Mouse (Mus musculus) right cerebral cortex, postnatal 10 days (tissue): ENCODE measurements around the gene Cyp4f39.

ENCODE experiments used
- DNase-seq, 2 experiments: peaks; one replicate each; pipeline ENCODE4 v3.0.0; 2021; ENCODE audit warnings: low spot score in 2 of 2

Gene Cyp4f39

DNA sequence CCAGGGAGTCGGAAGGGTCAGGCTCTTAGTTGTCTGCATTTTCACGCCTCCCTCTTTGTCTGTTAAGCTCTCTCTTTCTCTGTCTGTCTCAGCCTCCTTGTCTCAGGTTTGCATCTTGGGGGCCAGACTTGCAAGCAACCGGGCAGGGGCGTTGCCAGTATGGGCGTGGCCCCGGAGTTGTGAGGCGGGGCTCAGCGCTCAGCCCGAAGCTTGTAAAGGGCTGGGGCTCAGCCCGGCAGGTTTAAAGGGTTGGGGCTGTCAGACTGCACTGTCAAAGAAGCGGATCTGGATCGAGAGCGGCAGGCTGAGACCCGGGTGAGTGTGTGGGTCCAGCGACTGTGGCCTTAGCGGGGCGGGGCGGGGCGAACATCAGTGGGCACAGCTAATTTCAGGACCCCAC, at the start of gene Cyp4f39:
TSS of gene Cyp4f39 (plus strand) at position 242 of the 400 bp plus-strand sequence.
- no peak for DNase-seq

DNA sequence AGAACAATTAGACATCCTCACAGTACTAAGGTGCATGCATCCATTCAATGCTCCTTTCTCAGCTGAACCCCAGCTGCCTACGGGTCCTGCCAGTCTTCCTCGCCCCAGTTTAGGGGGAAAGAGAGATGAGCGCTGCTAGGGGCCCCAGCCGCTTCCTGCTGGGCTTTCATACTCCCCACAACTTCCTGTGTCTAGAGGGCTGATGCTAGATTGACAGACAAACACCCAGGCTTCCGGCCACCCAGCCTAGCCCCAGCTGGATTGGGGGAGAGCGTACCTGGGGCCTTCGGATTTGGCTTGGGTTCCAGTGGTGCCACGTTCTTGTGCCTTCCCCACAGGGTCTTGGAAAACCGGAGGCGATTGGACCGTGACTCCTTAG, 49.8 kb upstream of the Cyp4f39 start:
- DNase-seq, result no peak

DNA sequence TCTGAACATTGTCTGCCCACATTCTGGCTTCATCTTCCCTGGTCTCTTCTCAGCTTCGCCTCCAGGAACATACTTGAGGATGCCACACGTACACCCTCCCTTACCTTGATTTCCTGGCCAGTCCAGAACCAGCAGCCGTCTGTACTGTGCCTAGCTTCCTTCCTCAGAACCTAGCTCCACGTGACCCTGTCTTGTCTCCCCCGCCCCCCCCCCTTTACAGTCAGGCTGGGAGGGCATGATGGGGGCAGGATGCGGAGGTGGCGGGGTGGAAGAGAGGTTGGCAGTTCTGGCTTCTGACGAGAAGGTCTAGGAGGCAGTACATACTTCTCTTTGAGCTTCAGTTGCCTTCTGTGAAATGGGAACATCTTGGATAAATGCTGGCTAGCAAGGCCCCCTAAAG, 49.1 kb upstream of the Cyp4f39 start, which contains the start of gene Rasal3:
TSS of gene Rasal3 (minus strand) at position 167 of the 400 bp plus-strand sequence.
- no peak for DNase-seq

DNA sequence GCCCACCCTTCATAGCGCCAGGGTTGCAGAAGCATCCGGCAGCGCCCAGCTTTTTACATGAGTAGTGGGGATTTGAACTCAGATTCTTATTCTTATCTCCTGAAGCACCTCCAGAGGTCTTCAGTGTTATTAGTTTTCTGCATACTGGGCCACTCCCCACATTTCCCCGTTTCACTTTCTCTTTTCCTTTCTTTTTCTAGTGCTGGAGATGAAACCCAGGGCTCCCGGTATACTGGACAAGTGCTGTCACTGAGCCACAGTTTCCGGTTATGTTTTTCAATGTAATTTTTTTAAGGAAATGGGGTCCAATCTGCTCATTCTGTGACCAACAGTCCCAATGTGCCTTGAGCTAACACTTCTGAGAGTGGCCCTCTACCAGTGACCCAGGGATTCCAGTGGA, 40.6 kb upstream of the Cyp4f39 start:
- no peak for DNase-seq

DNA sequence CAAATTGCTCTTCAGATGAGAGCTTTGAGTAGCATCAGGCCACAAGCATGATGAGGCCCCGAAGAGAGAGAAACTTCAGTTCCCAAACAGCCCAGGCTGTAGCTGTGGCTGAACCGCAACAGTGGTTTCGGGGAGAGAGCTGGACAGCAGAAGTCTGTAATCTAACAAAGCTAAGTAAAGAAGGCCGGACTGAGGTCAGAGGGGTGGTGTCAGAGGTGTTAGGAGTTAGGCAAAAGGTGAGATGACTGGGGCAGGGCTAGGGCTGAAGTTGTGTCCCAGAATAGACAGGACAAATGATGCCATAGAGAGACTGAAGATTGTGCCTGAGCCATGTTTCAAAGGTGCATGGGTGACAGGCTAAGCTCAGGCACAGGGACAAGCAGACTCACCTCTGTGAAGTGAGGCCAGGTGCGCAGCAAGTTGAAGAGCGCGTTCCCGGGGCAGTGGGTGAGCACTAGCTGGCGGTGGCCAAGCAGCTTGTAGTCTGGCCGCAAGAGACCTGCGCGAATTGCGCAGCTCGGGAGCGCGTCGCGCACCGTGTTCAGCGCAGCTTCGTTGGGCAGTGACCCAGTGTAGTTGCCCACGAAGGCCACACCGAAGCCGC, 37.0 kb upstream of the Cyp4f39 start:
- no peak for DNase-seq

DNA sequence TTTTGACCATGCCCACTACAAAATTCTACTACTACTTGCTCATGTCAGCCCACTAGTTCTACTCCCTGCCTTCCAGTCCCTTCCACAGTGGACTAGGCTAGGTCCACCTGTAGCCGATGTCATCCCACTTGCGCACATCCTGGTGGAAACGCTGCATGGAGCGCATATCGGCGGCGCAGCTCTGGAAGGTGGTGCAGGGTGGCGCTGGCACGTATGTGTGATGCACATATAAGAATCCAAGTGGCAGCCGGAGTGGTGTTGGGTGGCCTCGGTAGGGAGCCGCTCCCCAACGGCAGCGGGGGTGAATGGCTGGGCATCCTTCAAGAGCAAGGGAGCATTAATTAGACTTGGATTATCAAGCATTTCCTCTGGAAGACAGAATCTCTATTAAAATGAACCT, 35.8 kb upstream of the Cyp4f39 start:
- no peak for DNase-seq

DNA sequence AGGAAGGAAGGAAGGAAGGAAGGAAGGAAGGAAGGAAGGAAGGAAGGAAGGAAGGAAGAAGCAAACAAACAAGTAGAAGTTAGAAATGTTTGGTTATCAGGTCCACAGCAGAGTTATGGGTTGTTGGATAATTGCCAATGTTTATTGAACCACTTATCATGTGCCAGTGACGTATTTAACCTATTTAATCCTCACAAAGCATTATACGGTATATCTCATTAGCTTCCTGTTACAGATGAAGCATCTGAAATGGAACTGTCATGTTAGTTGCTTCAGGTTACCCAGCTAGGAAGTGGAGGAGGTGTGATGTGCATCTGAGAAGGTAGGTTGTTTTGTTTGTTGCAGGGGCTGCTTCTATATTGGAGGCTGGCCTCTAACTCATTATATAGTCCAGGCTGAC, 32.5 kb upstream of the Cyp4f39 start:
- DNase-seq, result no peak

DNA sequence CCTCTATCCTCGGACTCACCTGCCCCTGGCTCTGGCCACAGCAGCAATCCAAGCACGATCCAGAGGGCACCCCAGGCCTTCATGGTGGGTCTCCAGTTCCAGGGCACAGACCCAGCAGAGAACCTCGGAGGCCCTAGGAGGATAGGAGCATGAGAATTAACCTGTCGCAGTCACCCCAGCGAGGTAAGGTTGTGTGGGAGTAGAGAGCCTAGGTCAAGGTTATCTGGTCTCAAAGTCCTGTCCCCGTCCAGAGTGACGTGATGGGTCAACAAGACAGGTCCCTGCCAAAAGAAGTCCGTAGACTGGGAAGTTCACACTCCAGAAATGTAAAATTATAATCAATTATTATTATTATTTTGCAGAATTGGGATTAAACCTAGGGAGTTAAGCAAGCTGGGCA, 31.7 kb upstream of the Cyp4f39 start:
- DNase-seq, result no peak

DNA sequence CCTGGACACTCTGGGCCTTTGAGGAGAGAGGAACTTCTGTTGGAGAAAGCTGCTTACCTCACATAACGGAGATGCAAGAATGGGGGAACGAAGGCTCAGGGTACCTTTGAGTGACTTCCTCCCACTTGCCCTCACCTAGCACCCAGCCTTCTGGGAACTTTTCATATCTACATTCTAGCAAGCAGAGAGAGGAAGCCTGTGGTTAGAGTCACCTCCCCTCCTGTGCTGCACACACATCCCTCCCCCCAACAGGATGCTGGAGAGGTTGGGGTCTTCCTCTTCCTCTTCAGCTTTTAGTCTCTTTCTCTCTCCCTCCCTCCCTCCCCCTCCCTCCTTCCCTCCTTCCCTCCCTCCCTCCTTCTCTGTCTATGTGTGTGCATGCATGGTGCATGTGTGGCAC, 28.5 kb upstream of the Cyp4f39 start, which contains the start of gene Pglyrp2:
TSS of gene Pglyrp2 (minus strand) at position 134 of the 400 bp plus-strand sequence.
- DNase-seq, result no peak

DNA sequence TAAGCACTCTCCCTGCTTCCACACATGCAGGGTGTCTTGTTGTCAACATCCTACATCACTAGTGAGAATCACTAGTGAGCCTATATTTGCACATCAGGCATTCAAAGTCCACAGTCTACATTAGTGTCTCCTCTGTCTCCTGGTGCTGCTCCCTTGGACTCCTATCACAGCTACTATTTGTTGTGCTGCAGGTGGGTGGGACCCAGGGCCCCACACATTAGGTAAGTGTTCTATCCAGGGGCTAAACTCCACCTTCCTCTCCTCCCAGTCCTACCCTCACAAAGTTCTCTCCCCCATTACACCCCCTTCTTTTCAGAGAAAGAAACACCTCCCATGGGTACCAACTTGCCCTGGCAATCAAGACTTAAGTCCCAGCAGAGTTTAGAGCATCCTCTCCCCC, 25.9 kb upstream of the Cyp4f39 start:
- no peak for DNase-seq

DNA sequence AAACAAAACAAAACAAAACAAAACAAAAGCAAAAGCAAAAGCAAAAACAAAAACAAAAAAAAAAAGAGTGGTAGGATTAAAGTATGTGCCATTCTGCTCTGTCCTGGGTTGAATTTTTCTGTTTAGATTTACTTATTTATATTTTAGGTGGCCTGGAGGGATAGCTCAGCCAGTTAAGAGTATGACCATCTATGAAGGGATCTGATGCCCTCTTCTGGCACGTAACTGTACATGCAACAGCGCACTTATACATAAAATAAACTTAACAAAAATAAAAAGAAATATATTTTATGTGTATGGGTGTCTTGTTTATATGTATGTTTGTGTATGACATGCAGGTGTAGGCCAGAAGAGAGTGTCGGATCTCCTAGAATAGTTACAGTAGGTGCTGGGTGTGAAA, 20.6 kb upstream of the Cyp4f39 start:
- no peak for DNase-seq

DNA sequence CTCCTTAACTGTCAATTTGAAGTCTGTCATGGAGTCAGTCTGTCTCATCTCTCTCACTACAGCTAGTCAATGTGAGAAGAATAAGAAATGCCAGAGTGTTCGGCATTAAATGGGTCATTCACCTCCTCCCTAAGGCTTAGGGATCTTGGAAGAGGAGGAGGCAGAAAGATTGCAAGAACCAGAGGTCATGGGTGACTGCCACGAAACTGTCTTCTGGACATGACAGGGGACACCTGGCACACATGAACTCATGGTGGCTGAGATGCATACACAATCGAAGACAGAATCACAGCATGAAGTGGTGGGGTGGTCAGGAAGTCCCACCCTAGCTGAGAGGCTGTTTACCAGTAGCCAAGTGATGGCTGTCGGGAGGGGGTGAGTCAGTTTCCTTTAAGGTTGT, 18.2 kb upstream of the Cyp4f39 start:
- no peak for DNase-seq

DNA sequence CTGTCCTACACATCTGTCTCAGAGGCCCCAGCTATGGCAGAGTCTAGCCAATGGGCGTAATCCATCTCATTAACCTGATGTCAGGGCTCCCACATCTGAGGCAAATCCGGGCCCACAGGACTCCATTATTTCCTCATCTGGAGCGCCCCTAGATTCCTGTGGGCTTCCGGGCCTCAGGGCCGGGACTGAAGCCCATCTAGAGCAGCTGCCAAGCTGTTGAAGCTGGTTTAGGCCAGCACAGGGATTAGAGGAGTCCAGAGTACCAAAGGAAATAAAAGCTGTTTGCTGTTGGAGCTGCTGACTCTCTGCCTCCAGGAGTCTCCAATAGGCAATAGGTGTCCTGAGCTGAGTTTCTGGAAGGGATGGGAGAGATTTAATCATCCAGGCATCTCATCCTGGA, 17.4 kb upstream of the Cyp4f39 start:
- DNase-seq, result no peak

DNA sequence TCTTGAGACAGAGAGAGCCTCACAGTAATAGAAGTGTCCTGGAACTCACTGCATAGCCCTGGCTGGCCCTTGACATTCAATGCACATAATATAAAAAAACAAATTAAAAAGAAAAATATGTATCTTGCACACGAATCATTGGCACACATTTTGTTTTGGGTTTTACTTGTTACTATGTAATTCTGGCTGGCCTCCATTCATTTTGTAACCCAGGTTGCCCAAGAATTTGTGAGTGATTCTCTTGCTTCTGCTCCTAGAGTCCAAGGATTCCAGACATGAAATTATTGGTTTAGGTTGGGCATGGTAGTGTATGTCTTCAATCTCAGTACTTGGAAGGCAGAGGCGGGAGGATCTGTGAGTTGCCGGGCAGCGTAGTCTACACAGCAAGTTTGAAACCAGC, 15.4 kb upstream of the Cyp4f39 start:
- no peak for DNase-seq

DNA sequence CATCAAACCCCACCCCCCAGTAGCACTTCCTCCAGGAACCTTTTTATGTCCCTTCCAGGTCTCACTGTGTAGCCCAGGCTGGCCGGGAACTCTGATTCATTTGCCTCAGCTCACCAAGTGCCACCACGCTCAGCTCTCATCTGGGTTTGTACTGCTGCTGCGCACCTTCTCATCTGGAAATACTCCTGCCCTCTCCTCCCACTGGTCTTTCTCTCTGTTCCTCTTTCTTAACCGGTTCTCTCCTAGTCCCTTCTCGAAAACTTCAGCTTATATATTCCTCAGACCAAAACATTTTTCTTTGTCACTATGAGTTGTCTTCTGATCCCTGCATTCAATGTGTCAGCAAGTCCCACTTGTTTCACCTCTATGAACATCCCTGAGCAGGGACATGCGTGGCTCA, 9.3 kb upstream of the Cyp4f39 start:
- DNase-seq, result no peak

DNA sequence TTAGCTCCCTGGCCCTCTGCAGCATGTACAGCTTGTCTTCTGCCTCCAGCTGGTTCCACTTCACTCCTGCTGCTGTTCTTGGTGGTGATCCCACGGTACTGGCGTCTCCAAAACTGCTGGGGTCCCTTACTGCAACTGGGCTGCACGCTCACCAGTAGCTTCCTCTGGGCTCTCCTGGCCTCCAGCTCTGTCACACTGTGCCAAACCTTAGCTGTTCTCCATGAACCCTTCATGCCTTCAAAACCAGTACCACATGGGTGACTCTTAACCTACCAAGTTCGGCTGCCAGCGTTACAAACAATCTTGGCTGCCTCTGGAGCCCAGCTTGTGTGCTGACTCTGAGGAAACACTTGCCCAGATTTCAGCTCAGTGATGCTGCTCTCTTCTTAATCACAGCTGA, 7.5 kb upstream of the Cyp4f39 start:
- peak in 1 of 2 experiments; percentile 23 for DNase-seq

DNA sequence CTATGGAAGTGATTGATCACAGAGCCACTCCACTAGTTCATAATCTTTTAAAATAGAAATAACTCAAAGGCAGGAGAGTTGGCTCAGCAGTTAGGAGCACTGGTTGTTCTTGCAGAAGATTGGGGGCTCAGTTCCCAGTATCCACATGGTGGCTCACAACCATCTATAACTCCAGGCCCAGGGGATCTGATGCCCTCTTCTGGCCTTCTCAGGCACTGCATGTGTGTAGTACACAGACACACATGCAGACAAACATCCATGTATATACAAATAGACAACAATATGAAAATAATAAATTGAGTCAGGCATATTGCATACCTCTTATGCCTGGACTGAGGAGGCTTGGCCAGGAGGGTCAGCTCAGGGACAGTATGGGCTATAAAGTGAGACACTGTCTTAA, 5.3 kb upstream of the Cyp4f39 start:
- DNase-seq, result no peak

DNA sequence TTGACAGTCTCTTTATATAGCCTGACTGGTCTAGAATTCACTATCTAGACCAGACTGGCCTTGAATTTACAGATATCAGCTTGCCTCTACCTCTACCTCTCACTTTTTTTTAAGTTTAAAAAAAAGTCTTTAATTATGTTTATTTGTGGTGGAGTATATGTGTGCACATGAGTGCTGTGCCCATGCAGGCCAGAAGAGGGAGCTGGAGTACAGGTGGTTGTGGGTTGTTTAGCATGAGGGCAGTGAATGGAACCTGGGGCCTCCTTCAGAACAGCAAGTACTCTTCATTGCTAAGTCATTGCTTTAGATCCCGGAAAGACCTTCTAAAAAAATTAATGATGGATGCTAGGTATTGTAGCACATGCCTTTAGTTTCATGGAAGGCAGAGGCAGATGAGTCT, 3.5 kb upstream of the Cyp4f39 start:
- no peak for DNase-seq

DNA sequence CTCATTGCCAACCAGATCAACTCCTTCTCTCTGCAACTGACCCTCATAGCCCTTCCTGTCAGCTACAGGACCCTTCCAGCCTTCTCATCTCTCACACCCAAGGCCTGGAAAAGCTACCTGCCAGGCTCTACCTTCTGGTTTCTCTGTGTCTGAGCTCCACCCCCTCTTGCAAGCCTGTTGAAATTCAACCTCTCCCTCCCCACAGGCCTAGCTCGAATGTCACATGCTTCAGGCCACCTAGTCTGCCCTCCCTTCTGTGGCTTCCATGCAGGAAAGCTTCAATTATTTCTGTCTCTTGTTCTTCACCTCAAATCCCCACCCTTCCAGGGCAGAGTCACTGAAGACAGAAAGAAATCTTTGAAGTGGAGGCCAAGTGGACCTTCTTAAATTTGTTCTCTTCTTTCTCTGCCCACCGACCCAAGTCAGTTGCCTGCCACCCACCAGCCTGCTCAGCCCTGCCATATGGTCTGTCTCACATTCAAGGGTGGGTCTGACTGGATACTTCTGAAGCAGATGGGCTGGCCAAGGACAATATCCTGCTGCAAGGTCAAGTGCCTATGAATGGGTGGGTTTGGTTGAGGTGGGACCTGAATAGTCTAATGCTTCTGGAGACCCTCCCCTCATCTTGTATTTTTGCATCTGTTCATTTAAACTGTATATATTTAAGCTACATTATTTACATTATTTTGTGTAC, 1.5 kb upstream of the Cyp4f39 start:
- no peak for DNase-seq

DNA sequence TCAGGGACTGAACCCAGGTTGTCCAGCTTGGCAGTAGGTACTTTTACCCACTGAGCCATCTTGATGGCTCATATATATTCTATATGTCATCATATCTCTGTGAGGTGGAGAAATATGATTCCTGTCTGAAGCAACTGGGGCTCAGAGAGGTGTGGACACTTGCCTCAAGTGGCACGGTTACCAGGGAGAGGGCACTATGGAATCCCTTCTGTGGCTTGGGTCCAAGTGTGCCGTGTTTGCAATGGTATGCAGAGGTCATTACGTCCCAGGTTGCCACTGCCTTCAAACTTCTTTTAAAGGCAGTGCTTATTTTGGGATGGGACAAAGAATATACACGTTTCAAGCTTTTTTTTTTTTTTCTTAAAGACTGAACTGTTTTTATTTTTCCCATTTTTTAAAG, 1.7 kb downstream of the Cyp4f39 start:
- DNase-seq, result no peak

DNA sequence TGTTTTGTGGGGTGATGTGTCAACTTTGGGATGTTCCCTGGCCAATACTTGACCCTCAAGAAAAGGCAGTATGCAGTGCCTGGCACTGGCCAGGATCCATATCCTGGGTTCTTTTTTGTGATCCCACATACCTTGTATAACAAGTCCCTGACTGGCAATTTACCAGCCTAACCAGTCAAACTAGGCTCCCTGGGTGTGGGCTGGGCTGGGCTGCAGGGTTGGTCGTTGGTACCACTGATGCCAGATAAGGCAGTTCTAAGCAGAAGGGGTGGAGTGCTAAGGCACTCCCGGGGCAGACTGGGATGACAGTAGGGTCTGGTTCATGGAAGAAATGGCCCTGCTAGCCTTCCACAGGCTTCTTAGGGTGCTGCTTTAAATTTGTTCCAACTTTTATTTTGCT, 2.5 kb downstream of the Cyp4f39 start:
- no peak for DNase-seq

DNA sequence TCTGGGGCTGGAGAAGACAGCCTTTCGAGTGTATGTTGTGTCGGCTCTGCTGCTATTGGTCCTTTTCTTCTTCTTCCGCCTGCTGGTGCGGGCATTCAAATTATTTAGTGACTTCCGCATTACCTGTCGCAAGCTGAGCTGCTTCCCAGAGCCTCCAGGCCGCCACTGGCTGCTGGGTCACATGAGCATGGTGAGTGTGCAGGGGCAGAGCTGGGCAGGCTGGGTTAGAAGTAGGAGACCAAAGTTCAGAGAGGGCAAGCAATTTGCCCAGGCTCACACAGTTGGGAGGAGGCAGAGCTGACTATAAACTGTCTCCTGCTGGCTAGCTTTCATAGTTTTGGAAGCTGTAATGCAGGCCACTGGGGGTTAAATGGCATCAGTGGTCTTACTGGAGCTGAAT, 16.0 kb downstream of the Cyp4f39 start:
- no peak for DNase-seq

DNA sequence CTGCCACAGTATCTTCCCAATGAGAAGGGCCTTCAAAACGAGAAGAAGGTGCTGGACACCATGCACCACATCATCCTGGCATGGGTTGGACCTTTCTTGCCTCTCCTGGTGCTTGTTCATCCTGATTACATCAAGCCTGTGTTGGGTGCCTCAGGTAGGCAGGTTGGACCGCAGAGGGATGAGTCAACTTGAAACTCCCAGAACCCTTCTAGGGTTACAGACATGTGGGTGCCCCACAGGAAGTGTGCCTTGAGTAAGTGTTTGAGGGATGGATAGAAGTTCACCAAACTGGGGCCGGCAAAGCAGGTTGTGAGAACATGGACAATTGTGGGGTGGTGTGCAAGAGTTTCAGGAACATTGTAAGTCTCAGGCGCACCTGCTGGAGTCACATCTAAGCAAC, 18.3 kb downstream of the Cyp4f39 start:
- no peak for DNase-seq

DNA sequence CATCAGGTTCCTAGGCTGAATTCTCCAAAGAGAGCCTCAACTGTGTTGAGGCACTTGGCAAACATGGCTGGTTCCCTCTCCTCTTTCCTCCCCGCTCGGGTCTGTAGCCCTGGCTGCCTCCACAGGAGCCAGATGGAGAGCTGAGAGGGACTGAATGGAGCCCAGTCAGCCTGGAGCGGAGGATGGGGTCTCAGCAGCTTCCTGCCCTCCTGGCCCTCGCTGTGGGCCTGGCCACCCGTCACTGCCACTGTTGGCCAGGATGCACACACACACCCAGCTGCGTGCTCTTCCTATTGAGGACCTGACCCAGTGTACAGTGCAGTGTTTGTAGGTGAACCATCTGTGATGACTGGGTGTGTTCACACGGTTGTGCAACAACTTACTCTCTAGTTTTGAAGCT, 19.7 kb downstream of the Cyp4f39 start:
- DNase-seq, result no peak
